Mouse (Mus musculus): ENCODE measurements around the gene Stx1a. TPM values are rescaled to one million over a fixed set of nuclear protein-coding genes. Genes with fewer than 3 reads are reported as not detected.

The Stx1a gene
- polyA plus RNA-seq, 1 experiment from 2014 or later = 63.4 TPM

- H3K4me2 ChIP-seq (replicated peaks) = peak overlapping the region; percentile 48
- WGBS = 3% methylated on average over 79 of the region's 79 CpGs
- H3K27me3 ChIP-seq = peaks cover 61% of the 10 kb centered on the region
- H3K9me3 ChIP-seq = no peaks in the 10 kb centered on the region
- no peaks in the 10 kb centered on the region for H3K36me3 ChIP-seq
- peaks cover 25% of the 10 kb centered on the region for H3K4me1 ChIP-seq (replicated peaks)
- H3K27ac ChIP-seq = no peak overlapping the region
- no peak overlapping the region; the same call in 1 of the 2 replicates for H3K9ac ChIP-seq (replicated peaks)
- ATAC-seq = peak; percentile 41; the same call in 1 of the 2 replicates
- H3K4me3 ChIP-seq (replicated peaks) = peak overlapping the region; percentile 27
Observed at GRCm38 (mm10) chr5:134986298-134987268, 36.7 kb upstream of the Stx1a start.

GRCm38 (mm10) chr5:134989166-134989565, 34.1 kb upstream of the Stx1a start:
- WGBS = 75% methylated on average over 11 of the region's 11 CpGs
- H3K27me3 ChIP-seq = peaks cover 61% of the 10 kb centered on the region
- no peaks in the 10 kb centered on the region for H3K36me3 ChIP-seq

GRCm38 (mm10) chr5:134989741-134990140, 33.5 kb upstream of the Stx1a start:
- Histone ChIP-seq H3K27ac (no peak overlapping the region), H3K4me3 (replicated peaks) (no peak overlapping the region), H3K9me3 (no peaks in the 10 kb centered on the region), H3K4me1 (replicated peaks) (peaks cover 20% of the 10 kb centered on the region), H3K4me2 (replicated peaks) (no peak overlapping the region), H3K27me3 (peaks cover 56% of the 10 kb centered on the region), H3K36me3 (no peaks in the 10 kb centered on the region), H3K9ac (replicated peaks) (no peak overlapping the region)
- no peak for ATAC-seq
- WGBS = 74% methylated on average over 6 of the region's 6 CpGs

More at GRCm38 (mm10) chr5:134989166-134989565, 34.1 kb upstream of the Stx1a start:
- Histone ChIP-seq H3K4me2 (replicated peaks) (no peak overlapping the region), H3K4me3 (replicated peaks) (no peak overlapping the region), H3K9ac (replicated peaks) (no peak overlapping the region), H3K9me3 (no peaks in the 10 kb centered on the region), H3K27ac (no peak overlapping the region), H3K4me1 (replicated peaks) (peaks cover 20% of the 10 kb centered on the region)
- ATAC-seq = no peak

- no peaks in the 10 kb centered on the region for H3K4me1 ChIP-seq (replicated peaks)
- H3K4me2 ChIP-seq (replicated peaks) = no peak overlapping the region
- H3K4me3 ChIP-seq (replicated peaks) = no peak overlapping the region
- H3K27ac ChIP-seq = no peak overlapping the region
- peaks cover 28% of the 10 kb centered on the region for H3K27me3 ChIP-seq
- no peaks in the 10 kb centered on the region for H3K9me3 ChIP-seq
- no peaks in the 10 kb centered on the region for H3K36me3 ChIP-seq
- no peak for ATAC-seq
- no peak overlapping the region for H3K9ac ChIP-seq (replicated peaks)
- WGBS = 90% methylated on average over 5 of the region's 5 CpGs
Observed at GRCm38 (mm10) chr5:134992566-134992965, 30.7 kb upstream of the Stx1a start.

GRCm38 (mm10) chr5:134998359-134998758, 24.9 kb upstream of the Stx1a start:
- no peaks in the 10 kb centered on the region for H3K36me3 ChIP-seq
- H3K4me3 ChIP-seq (replicated peaks) = no peak overlapping the region
- H3K27me3 ChIP-seq = no peaks in the 10 kb centered on the region
- ATAC-seq = no peak
- no peak overlapping the region for H3K4me2 ChIP-seq (replicated peaks)
- WGBS = 78% methylated on average over 6 of the region's 6 CpGs
- H3K4me1 ChIP-seq (replicated peaks) = peaks cover 11% of the 10 kb centered on the region
- H3K9ac ChIP-seq (replicated peaks) = no peak overlapping the region
- no peaks in the 10 kb centered on the region for H3K9me3 ChIP-seq
- no peak overlapping the region for H3K27ac ChIP-seq

- Histone ChIP-seq H3K4me1 (replicated peaks) (peaks cover 11% of the 10 kb centered on the region), H3K36me3 (no peaks in the 10 kb centered on the region), H3K4me3 (replicated peaks) (no peak overlapping the region), H3K9ac (replicated peaks) (no peak overlapping the region), H3K9me3 (no peaks in the 10 kb centered on the region), H3K27ac (no peak overlapping the region), H3K4me2 (replicated peaks) (no peak overlapping the region), H3K27me3 (no peaks in the 10 kb centered on the region)
- ATAC-seq = no peak
- 97% methylated on average over 4 of the region's 4 CpGs for WGBS
Observed at GRCm38 (mm10) chr5:134999797-135000196, 23.5 kb upstream of the Stx1a start.

GRCm38 (mm10) chr5:135000751-135001150, 22.5 kb upstream of the Stx1a start:
- WGBS = 43% methylated on average over 16 of the region's 16 CpGs
- peaks cover 3% of the 10 kb centered on the region; the same call in 1 of the 2 replicates for H3K27me3 ChIP-seq
- peak overlapping the region; percentile 38 for H3K4me2 ChIP-seq (replicated peaks)
- H3K4me3 ChIP-seq (replicated peaks) = no peak overlapping the region
- H3K9ac ChIP-seq (replicated peaks) = no peak overlapping the region
- no peaks in the 10 kb centered on the region for H3K9me3 ChIP-seq
- H3K27ac ChIP-seq = no peak overlapping the region; the same call in 1 of the 2 replicates
- peaks cover 11% of the 10 kb centered on the region for H3K4me1 ChIP-seq (replicated peaks)
- peak; percentile 30; the same call in 1 of the 2 replicates for ATAC-seq
- H3K36me3 ChIP-seq = no peaks in the 10 kb centered on the region

GRCm38 (mm10) chr5:135001309-135001708, 22.0 kb upstream of the Stx1a start:
- peak overlapping the region; percentile 14 for H3K4me3 ChIP-seq (replicated peaks)
- peak overlapping the region; percentile 38 for H3K4me2 ChIP-seq (replicated peaks)
- H3K4me1 ChIP-seq (replicated peaks) = peaks cover 11% of the 10 kb centered on the region
- ATAC-seq = peak; percentile 68
- no peaks in the 10 kb centered on the region for H3K36me3 ChIP-seq
- peaks cover 3% of the 10 kb centered on the region; the same call in 1 of the 2 replicates for H3K27me3 ChIP-seq
- WGBS = 2% methylated on average over 14 of the region's 14 CpGs
- H3K9me3 ChIP-seq = no peaks in the 10 kb centered on the region
- peak overlapping the region; percentile 28; the same call in 1 of the 2 replicates for H3K9ac ChIP-seq (replicated peaks)
- H3K27ac ChIP-seq = no peak overlapping the region

GRCm38 (mm10) chr5:135002151-135002550, 21.1 kb upstream of the Stx1a start:
- Histone ChIP-seq H3K4me3 (replicated peaks) (no peak overlapping the region), H3K4me1 (replicated peaks) (peaks cover 11% of the 10 kb centered on the region), H3K9ac (replicated peaks) (no peak overlapping the region), H3K4me2 (replicated peaks) (no peak overlapping the region), H3K9me3 (no peaks in the 10 kb centered on the region), H3K36me3 (no peaks in the 10 kb centered on the region), H3K27ac (no peak overlapping the region), H3K27me3 (peaks cover 3% of the 10 kb centered on the region; the same call in 1 of the 2 replicates)
- ATAC-seq = no peak
- WGBS = 72% methylated on average over 5 of the region's 5 CpGs

- peak overlapping the region; percentile 59 for H3K4me3 ChIP-seq (replicated peaks)
- ATAC-seq = no peak
- H3K36me3 ChIP-seq = no peaks in the 10 kb centered on the region
- H3K4me1 ChIP-seq (replicated peaks) = peaks cover 35% of the 10 kb centered on the region
- H3K27ac ChIP-seq = peak overlapping the region; percentile 95
- WGBS = 29% methylated on average over 16 of the region's 16 CpGs
- H3K9ac ChIP-seq (replicated peaks) = peak overlapping the region; percentile 74
- peaks cover 24% of the 10 kb centered on the region for H3K27me3 ChIP-seq
- peak overlapping the region; percentile 75 for H3K4me2 ChIP-seq (replicated peaks)
- no peaks in the 10 kb centered on the region for H3K9me3 ChIP-seq
Observed at GRCm38 (mm10) chr5:135007802-135008571, 15.3 kb upstream of the Stx1a start.

GRCm38 (mm10) chr5:135008671-135009589, 14.4 kb upstream of the Stx1a start, which contains the start of gene Abhd11:
Gene Abhd11 (plus strand): TSS chr5:135009152.
- Histone ChIP-seq H3K9ac (replicated peaks) (peak within 1 kb of the TSS; percentile 74), H3K4me2 (replicated peaks) (peak within 1 kb of the TSS; percentile 75), H3K36me3 (no peaks in the 10 kb centered on the region), H3K27ac (peak within 1 kb of the TSS; percentile 95), H3K4me1 (replicated peaks) (peaks cover 35% of the 10 kb centered on the region), H3K9me3 (no peaks in the 10 kb centered on the region), H3K4me3 (replicated peaks) (peak within 1 kb of the TSS; percentile 59), H3K27me3 (peaks cover 24% of the 10 kb centered on the region)
- peak; percentile 93 for ATAC-seq
- under 1% methylated on average over 52 of the region's 52 CpGs for WGBS
